Mouse (Mus musculus): Measurements from ENCODE around the gene Spcs3. TPM values are rescaled to one million over a fixed set of nuclear protein-coding genes. Genes with fewer than 3 reads are reported as not detected.

Gene Spcs3
- polyA plus RNA-seq, 1 experiment = 25.1 TPM

DNA sequence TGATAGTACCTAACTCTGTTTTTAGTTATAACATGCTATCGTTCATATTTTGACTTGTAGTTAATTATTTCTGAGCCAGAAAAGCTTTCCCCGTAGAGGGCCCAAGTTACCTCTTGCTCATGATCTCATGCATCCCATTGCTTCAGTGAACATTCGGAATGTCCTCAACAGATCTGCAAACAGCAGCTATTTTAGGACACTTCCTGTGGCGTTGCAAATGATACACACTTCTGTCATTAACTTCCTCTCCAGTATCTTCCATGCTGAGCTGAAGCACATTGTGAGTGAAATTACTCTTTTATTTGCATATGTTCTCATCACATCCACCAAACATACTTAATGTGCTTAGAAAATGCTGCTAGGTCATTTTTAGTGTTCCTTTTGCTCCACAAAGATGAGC is 32.3 kb upstream of the Spcs3 start:
- Histone ChIP-seq H3K36me3 (ENCODE audit: control insufficient read depth, insufficient read depth) (peaks cover 26% of the 10 kb centered on the region), H3K27me3 (ENCODE audit: control insufficient read depth, insufficient read depth, insufficient read length) (no peaks in the 10 kb centered on the region), H3K4me3 (ENCODE audit: insufficient read depth, poor library complexity, severe bottlenecking) (no peak overlapping the region), H3K79me3 (ENCODE audit: low read depth) (peaks cover 50% of the 10 kb centered on the region), H3ac (ENCODE audit: control insufficient read depth, insufficient read length, low read depth) (no peak overlapping the region), H3K79me2 (ENCODE audit: control insufficient read depth, insufficient read depth) (peaks cover 92% of the 10 kb centered on the region)
- TF ChIP-seq MYOG (IDR thresholded peaks at IDR 0.05; ENCODE audit: control insufficient read depth, extremely low read depth, insufficient read length) (no peak), FOSL1 (IDR thresholded peaks at IDR 0.05; ENCODE audit: insufficient read depth, low read length, poor library complexity, severe bottlenecking) (no peak)

GRCm38 (mm10) chr8:54554921-54555320 is 25.1 kb upstream of the Spcs3 start:
- TF ChIP-seq FOSL1 (IDR thresholded peaks at IDR 0.05; ENCODE audit: insufficient read depth, low read length, poor library complexity, severe bottlenecking) (no peak), USF1 (IDR thresholded peaks at IDR 0.05; ENCODE audit: low read depth) (no peak), MYOD1 (IDR thresholded peaks at IDR 0.05; ENCODE audit: control insufficient read depth, insufficient read length, low read depth) (no peak), CEBPB (IDR thresholded peaks at IDR 0.05; ENCODE audit: low read depth) (no peak), MAX (IDR thresholded peaks at IDR 0.05) (no peak), CTCF (IDR thresholded peaks at IDR 0.05; ENCODE audit: control insufficient read depth, insufficient read depth, insufficient read length) (no peak), MYOG (IDR thresholded peaks at IDR 0.05; ENCODE audit: control insufficient read depth, extremely low read depth, insufficient read length) (no peak)
- H3K79me3 ChIP-seq (ENCODE audit: low read depth) = peaks cover 68% of the 10 kb centered on the region
- H3ac ChIP-seq (ENCODE audit: control insufficient read depth, insufficient read length, low read depth) = no peak overlapping the region
- H3K36me3 ChIP-seq (ENCODE audit: control insufficient read depth, insufficient read depth) = peaks cover 1% of the 10 kb centered on the region
- H3K79me2 ChIP-seq (ENCODE audit: control insufficient read depth, insufficient read depth) = peaks cover 94% of the 10 kb centered on the region
- no peak overlapping the region for H3K4me3 ChIP-seq (ENCODE audit: insufficient read depth, poor library complexity, severe bottlenecking)
- no peaks in the 10 kb centered on the region for H3K27me3 ChIP-seq (ENCODE audit: control insufficient read depth, insufficient read depth, insufficient read length)

DNA sequence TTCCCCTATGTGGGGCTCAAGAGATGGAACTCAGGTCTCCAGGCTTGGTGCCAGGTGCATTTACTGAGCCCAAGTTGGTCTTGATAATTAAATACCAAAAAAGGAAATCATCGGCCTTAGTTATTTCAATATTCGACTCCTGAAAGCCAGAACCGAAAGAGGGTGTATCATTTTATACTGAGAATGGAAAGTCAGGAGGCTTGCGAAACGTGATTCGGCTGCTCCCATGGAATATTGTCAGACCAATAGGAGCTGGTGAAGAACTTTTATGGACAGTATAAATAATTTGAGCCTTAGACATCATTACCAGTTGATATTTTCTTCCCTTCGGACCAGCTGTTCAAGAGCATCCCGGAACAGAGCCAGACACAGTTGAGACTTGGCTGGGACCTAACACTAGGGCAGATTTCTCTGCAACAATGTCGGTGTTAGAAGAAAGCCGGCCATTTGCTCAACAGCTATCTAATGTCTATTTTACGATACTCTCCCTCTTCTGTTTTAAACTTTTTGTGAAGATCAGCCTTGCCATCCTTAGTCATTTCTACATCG is 20.3 kb upstream of the Spcs3 start:
- TF ChIP-seq MYOG (IDR thresholded peaks at IDR 0.05; ENCODE audit: control insufficient read depth, extremely low read depth, insufficient read length) (no peak), CTCF (IDR thresholded peaks at IDR 0.05; ENCODE audit: control insufficient read depth, insufficient read depth, insufficient read length) (no peak), MYOD1 (IDR thresholded peaks at IDR 0.05; ENCODE audit: control insufficient read depth, insufficient read length, low read depth) (peak; percentile 74), CEBPB (IDR thresholded peaks at IDR 0.05; ENCODE audit: low read depth) (peak; percentile 79), USF1 (IDR thresholded peaks at IDR 0.05; ENCODE audit: low read depth) (no peak), MAX (IDR thresholded peaks at IDR 0.05) (no peak), FOSL1 (IDR thresholded peaks at IDR 0.05; ENCODE audit: insufficient read depth, low read length, poor library complexity, severe bottlenecking) (no peak)
- Histone ChIP-seq H3K79me3 (ENCODE audit: low read depth) (peaks cover 34% of the 10 kb centered on the region), H3K27me3 (ENCODE audit: control insufficient read depth, insufficient read depth, insufficient read length) (no peaks in the 10 kb centered on the region), H3ac (ENCODE audit: control insufficient read depth, insufficient read length, low read depth) (peak overlapping the region; percentile 22), H3K79me2 (ENCODE audit: control insufficient read depth, insufficient read depth) (peaks cover 49% of the 10 kb centered on the region), H3K36me3 (ENCODE audit: control insufficient read depth, insufficient read depth) (no peaks in the 10 kb centered on the region), H3K4me3 (ENCODE audit: insufficient read depth, poor library complexity, severe bottlenecking) (peak overlapping the region; percentile 41)

GRCm38 (mm10) chr8:54548383-54548782 is 18.6 kb upstream of the Spcs3 start:
- Histone ChIP-seq H3K27me3 (ENCODE audit: control insufficient read depth, insufficient read depth, insufficient read length) (no peaks in the 10 kb centered on the region), H3K79me3 (ENCODE audit: low read depth) (peaks cover 22% of the 10 kb centered on the region), H3K4me3 (ENCODE audit: insufficient read depth, poor library complexity, severe bottlenecking) (no peak overlapping the region), H3K36me3 (ENCODE audit: control insufficient read depth, insufficient read depth) (no peaks in the 10 kb centered on the region), H3ac (ENCODE audit: control insufficient read depth, insufficient read length, low read depth) (no peak overlapping the region), H3K79me2 (ENCODE audit: control insufficient read depth, insufficient read depth) (peaks cover 32% of the 10 kb centered on the region)
- TF ChIP-seq CEBPB (IDR thresholded peaks at IDR 0.05; ENCODE audit: low read depth) = peak; percentile 43
- TF ChIP-seq MAX (IDR thresholded peaks at IDR 0.05) = peak; percentile 71
- peak; percentile 99 for TF ChIP-seq MYOD1 (IDR thresholded peaks at IDR 0.05; ENCODE audit: control insufficient read depth, insufficient read length, low read depth)
- TF ChIP-seq FOSL1 (IDR thresholded peaks at IDR 0.05; ENCODE audit: insufficient read depth, low read length, poor library complexity, severe bottlenecking) = peak; percentile 87
- no peak for TF ChIP-seq MYOG (IDR thresholded peaks at IDR 0.05; ENCODE audit: control insufficient read depth, extremely low read depth, insufficient read length)
- peak; percentile 31 for TF ChIP-seq USF1 (IDR thresholded peaks at IDR 0.05; ENCODE audit: low read depth)
- TF ChIP-seq CTCF (IDR thresholded peaks at IDR 0.05; ENCODE audit: control insufficient read depth, insufficient read depth, insufficient read length) = no peak

GRCm38 (mm10) chr8:54541331-54541730 is 11.5 kb upstream of the Spcs3 start:
- no peaks in the 10 kb centered on the region for H3K79me2 ChIP-seq (ENCODE audit: control insufficient read depth, insufficient read depth)
- H3K4me3 ChIP-seq (ENCODE audit: insufficient read depth, poor library complexity, severe bottlenecking) = no peak overlapping the region
- no peaks in the 10 kb centered on the region for H3K79me3 ChIP-seq (ENCODE audit: low read depth)
- TF ChIP-seq FOSL1 (IDR thresholded peaks at IDR 0.05; ENCODE audit: insufficient read depth, low read length, poor library complexity, severe bottlenecking) = no peak
- TF ChIP-seq CTCF (IDR thresholded peaks at IDR 0.05; ENCODE audit: control insufficient read depth, insufficient read depth, insufficient read length) = no peak
- TF ChIP-seq USF1 (IDR thresholded peaks at IDR 0.05; ENCODE audit: low read depth) = no peak
- no peak for TF ChIP-seq MAX (IDR thresholded peaks at IDR 0.05)
- no peak for TF ChIP-seq MYOG (IDR thresholded peaks at IDR 0.05; ENCODE audit: control insufficient read depth, extremely low read depth, insufficient read length)
- TF ChIP-seq MYOD1 (IDR thresholded peaks at IDR 0.05; ENCODE audit: control insufficient read depth, insufficient read length, low read depth) = no peak
- TF ChIP-seq CEBPB (IDR thresholded peaks at IDR 0.05; ENCODE audit: low read depth) = no peak
- H3K36me3 ChIP-seq (ENCODE audit: control insufficient read depth, insufficient read depth) = no peaks in the 10 kb centered on the region
- no peaks in the 10 kb centered on the region for H3K27me3 ChIP-seq (ENCODE audit: control insufficient read depth, insufficient read depth, insufficient read length)
- no peak overlapping the region for H3ac ChIP-seq (ENCODE audit: control insufficient read depth, insufficient read length, low read depth)

DNA sequence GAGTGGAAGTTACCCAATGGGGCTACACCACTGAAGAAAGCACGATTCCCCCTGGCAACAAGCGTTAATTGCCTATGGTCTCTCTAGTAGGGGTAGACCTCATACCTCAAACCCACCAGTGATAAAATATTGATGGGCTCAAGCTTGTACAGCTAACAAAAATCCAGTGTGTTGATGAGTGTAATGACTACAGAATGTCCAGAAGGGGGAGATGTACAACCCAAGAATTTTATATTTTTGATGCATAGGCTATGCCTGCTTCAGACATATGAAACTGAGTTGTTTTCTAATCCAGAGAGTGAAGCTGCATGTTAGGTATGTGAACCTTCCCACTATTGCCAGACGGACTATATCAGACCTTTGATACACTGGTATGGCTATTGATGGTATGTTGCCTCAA is 7.5 kb upstream of the Spcs3 start:
- no peak overlapping the region for H3K4me3 ChIP-seq (ENCODE audit: insufficient read depth, poor library complexity, severe bottlenecking)
- no peaks in the 10 kb centered on the region for H3K36me3 ChIP-seq (ENCODE audit: control insufficient read depth, insufficient read depth)

More for the DNA sequence above, 7.5 kb upstream of the Spcs3 start:
- Histone ChIP-seq H3K79me2 (ENCODE audit: control insufficient read depth, insufficient read depth) (no peaks in the 10 kb centered on the region), H3K27me3 (ENCODE audit: control insufficient read depth, insufficient read depth, insufficient read length) (no peaks in the 10 kb centered on the region), H3ac (ENCODE audit: control insufficient read depth, insufficient read length, low read depth) (no peak overlapping the region), H3K79me3 (ENCODE audit: low read depth) (no peaks in the 10 kb centered on the region)
- TF ChIP-seq CEBPB (IDR thresholded peaks at IDR 0.05; ENCODE audit: low read depth) (no peak), MYOG (IDR thresholded peaks at IDR 0.05; ENCODE audit: control insufficient read depth, extremely low read depth, insufficient read length) (no peak), MYOD1 (IDR thresholded peaks at IDR 0.05; ENCODE audit: control insufficient read depth, insufficient read length, low read depth) (no peak), MAX (IDR thresholded peaks at IDR 0.05) (no peak), CTCF (IDR thresholded peaks at IDR 0.05; ENCODE audit: control insufficient read depth, insufficient read depth, insufficient read length) (no peak)
